Mouse (Mus musculus) spleen, postnatal 36 days (tissue): Measurements from ENCODE around the gene Ubl3.

Experiments used
- DNase-seq, 2 experiments: peaks; one replicate each; pipeline ENCODE4 v3.0.0; 2022; ENCODE audit warnings: low spot score in 2 of 2, mixed read lengths in 1 of 2

Gene Ubl3

GRCm38 (mm10) chr5:148486202-148486601 is 66.4 kb downstream of the Ubl3 start:
- DNase-seq = peak; percentile 22 to 27

- no peak for DNase-seq
Measured at GRCm38 (mm10) chr5:148481745-148482144, 70.8 kb downstream of the Ubl3 start.

DNA sequence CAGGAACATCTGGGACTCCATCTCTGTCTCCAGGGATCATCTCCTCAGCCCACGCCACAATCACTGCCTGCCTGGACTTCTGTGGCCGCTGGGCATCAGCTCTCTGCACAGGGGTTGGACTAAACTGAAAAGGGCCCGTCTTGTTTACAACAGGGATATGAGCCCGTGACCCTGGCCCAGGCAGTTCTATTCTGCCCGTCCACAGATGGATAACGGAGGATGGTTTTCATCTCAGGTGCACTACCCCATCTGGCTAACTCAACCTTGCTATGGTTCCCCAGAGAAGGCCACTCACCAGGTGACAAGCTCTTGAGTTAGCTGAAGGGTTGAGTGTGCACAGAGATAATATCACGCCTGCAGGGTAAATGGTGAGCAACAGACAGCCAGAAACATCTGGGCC is 78.2 kb downstream of the Ubl3 start:
- no peak for DNase-seq

- DNase-seq = no peak
Measured at GRCm38 (mm10) chr5:148468626-148469441, 83.8 kb downstream of the Ubl3 start.

- DNase-seq = no peak
Measured at GRCm38 (mm10) chr5:148466933-148467607, 85.5 kb downstream of the Ubl3 start.

DNA sequence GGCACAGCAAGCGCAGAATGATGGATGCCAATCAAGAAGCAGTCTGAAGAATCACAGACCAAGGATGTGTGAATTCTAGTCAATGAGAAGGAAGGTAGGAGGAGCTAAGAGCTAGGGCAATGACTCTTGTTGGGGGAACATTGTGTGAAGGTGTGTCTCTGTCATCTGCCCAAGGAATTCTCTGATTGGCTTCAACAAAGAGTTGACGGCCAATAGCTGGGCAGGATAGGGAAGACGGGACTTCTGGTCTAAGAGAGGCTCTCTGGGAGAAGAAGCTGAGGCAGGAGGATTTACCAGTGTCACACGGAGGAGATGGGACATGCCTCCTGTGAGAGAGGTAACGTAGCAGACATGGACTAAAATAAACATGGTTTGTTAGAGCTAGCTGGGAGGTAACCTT is 86.5 kb downstream of the Ubl3 start:
- DNase-seq = no peak

GRCm38 (mm10) chr5:148465091-148465490 is 87.5 kb downstream of the Ubl3 start:
- DNase-seq = no peak

DNA sequence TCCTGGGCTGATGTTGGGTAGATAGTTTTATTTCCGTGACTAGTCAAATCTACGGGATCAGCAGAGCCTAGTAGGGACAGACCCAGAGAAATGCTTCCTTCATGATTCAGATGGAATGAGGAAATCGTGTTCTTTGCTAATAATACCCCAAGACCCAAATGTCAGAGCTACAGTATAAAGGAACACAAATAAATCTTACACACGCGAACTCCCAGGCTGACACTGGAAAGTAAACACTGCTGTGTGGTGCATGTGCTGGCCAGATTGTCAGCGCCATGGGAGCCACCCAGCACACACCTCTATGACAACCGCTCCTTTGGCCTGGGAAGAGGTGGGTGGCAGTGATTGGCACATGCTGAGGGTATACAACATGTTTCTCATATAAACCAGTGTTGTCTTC is 88.1 kb downstream of the Ubl3 start:
- DNase-seq = no peak

DNA sequence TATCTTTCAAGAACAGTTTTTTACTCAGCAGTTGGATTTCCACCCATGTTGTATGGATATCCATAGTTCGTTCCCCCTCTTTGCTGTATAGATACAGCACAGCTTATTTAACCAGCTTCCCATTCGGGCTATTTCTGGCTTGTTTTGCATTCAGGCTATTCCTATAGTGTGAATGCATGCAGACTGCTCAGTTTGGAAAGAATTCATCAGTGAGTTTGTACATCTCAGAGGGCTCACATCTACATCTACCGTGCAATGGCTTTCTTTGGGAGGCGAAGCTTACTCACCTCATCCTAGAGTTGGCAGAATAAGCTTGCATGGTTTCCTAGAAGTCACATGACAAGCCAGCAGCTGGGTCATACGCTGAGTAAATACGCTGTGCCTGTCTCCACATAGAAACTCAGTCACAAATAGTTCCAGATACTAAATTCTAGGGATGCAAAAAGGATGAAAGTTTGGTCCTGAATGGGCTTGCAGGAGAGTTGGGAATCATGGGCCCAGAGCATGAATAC is 88.8 kb downstream of the Ubl3 start:
- DNase-seq = no peak
